Mouse (Mus musculus): Measurements from ENCODE around the gene Elf1. TPM values are rescaled to one million over a fixed set of nuclear protein-coding genes. Genes with fewer than 3 reads are reported as not detected.
A peak's percentile ranks its signal among the peaks of the same experiment; 100 is the strongest.
"Not testable (repeated sequence)": the region's sequence is repeated elsewhere in the genome, so short reads cannot be mapped to it uniquely, and the experiment has no call there.

Elf1 gene
- total RNA-seq (2021) = 1 to 10 TPM; 6.0 to 6.3 TPM
- long read RNA-seq, experiment 1, full-length matches to known transcripts = 1 of 3 reads
- long read RNA-seq, experiment 1, partial matches to known transcripts = 1 of 3 reads
- long read RNA-seq, experiment 1, other reads (novel, unspliced or antisense) = 1 of 3 reads
- long read RNA-seq, experiment 2, full-length matches to known transcripts = 1 of 6 reads
- long read RNA-seq, experiment 2, partial matches to known transcripts = 4 of 6 reads
- long read RNA-seq, experiment 2, other reads (novel, unspliced or antisense) = 1 of 6 reads

DNA sequence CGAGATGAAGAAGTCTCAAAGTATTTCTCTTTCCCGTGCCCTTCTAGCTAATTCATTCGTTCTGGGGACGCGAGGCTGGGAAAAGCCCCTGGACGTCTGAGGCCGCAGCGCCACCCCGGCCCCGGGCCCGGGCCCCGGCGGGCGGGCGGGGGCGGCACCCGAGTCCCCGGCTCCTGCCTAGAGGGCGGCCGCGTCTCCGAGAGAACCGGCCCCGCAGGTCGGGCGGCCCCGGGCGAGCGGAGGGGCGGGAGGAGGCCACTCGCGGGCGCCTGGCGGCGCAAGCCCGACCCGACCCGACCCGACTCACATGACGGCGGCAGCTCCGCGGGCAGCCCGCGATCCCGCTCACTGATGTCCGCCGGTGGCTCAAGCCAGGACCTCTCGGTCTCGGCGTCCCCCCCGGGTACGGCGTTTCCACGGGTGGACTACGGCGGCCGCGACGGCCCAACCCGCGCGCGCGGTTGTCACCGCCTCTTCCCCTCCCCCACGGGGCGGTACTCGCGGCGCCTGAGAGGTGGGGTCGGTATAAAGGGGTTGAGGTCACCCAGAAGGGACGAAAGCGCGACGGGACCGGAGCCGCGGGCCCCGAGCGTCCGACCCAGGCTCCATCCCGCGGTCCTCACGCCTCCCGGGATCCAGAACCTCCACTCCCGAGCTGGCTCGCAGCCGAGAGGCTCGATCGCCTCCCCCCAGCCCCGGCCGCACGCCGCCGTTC lies at the start of gene Elf1:
Gene Elf1, plus strand, starts transcription at position 571 of the 715 bp plus-strand sequence.
- peak; percentile 96 to 97 for DNase-seq (ENCODE audit: low spot score in 2 of 2)

DNA sequence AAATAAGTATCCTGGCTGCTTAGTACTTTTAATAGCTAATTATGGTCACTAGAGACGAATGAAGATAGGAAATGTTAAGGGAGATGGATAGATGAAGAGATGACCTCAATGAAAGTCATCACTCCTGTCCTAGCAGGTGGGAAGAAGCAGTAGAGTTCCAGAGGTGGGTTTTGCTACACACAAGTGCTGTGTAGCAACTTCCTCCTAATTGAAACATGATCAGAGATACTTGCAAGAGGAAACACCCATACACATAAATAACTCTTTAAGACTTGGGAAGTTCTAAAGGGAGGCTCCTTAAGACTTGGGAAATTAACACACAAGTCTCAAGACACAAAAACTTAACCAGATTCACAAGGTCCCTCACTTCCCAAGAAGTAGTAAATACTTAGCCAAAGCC lies 46.9 kb upstream of the Elf1 start:
- DNase-seq (ENCODE audit: low spot score in 2 of 2) = no peak

DNA sequence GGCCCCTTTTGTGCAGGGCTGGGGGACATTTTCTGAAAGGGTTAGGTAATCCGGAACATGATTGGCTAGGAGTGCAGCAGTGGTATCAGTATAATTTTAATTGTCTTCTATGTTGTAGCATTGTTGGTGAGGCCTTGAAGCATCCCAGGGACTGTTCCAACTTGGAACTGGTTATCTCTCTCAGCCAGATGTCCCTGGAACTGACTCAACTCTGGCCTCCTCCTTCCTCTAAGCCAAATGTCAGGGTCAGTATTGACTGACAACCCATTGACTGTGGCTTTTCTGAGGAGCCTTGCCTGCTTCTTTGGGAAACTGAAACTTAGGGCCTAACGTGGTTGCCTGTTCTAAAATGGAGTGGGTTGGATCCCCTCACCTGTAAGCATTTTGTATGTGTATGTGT lies 40.3 kb upstream of the Elf1 start:
- DNase-seq (ENCODE audit: low spot score in 2 of 2) = no peak

DNA sequence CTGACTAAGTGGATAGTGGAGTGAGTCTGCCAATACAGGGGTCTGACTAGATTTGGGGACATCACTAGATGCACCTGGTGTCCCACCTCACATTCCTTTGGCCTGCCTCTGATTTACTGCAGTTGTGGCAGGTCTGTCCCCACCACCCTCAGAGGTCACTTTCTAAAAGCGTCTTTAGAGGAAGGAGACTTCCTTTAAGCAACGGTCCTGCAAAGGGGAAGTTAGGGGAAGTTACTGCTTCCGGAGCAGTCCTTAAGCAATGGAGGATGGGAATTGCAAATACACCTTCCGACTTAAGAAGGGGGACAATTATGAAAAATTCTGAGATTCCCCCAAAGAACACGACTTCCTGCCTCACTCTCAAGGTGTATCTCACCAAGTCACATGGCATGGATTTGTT lies 39.6 kb upstream of the Elf1 start:
- DNase-seq (ENCODE audit: low spot score in 2 of 2) = no peak

DNA sequence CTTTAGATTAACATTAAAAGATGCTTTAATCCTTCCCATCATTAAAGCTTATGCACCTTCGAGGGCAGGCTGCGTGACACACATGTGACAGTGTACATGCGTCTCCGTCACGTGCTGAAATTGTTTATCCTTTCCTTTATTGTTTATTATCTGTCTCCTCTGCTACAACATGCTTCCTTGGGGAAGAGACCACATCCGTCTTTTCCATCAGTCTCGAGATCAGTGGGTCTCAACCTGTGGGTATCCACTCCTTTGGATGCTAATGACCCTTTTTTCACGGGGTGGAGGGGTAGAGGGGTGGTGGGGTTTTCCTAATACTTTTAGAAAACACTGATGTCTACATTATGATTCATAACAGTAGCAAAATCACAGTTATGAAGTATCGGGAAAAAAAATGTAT lies 36.4 kb upstream of the Elf1 start:
- DNase-seq (ENCODE audit: low spot score in 2 of 2) = no peak

- DNase-seq (ENCODE audit: low spot score in 2 of 2) = peak; percentile 49 to 62
Observed at GRCm38 (mm10) chr14:79445055-79445620, 35.9 kb upstream of the Elf1 start.

- peak; percentile 68 to 87 for DNase-seq (ENCODE audit: low spot score in 2 of 2)
Observed at GRCm38 (mm10) chr14:79451681-79452590, 29.1 kb upstream of the Elf1 start, which contains the start of gene Kbtbd6. Gene Kbtbd6, plus strand, starts transcription at chr14:79451835.

DNA sequence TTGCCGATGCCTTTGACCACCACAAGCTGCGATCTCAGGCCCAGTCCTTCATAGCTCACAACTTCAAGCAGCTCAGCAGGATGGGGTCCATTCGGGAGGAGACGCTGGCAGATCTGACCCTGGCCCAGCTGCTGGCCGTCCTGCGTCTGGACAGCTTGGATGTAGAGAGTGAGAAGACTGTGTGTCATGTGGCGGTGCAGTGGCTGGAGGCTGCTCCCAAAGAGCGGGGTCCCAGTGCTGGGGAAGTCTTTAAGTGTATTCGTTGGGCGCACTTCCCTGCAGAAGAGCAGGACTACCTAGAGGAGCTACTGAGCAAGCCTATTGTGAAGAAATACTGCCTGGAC lies 28.4 kb upstream of the Elf1 start:
- DNase-seq (ENCODE audit: low spot score in 2 of 2) = not testable (repeated sequence)

GRCm38 (mm10) chr14:79460401-79460800 lies 20.6 kb upstream of the Elf1 start:
- DNase-seq (ENCODE audit: low spot score in 2 of 2) = no peak

- no peak for DNase-seq (ENCODE audit: low spot score in 2 of 2)
Observed at GRCm38 (mm10) chr14:79460988-79461387, 20.0 kb upstream of the Elf1 start.

GRCm38 (mm10) chr14:79465623-79466022 lies 15.4 kb upstream of the Elf1 start:
- no peak for DNase-seq (ENCODE audit: low spot score in 2 of 2)

DNA sequence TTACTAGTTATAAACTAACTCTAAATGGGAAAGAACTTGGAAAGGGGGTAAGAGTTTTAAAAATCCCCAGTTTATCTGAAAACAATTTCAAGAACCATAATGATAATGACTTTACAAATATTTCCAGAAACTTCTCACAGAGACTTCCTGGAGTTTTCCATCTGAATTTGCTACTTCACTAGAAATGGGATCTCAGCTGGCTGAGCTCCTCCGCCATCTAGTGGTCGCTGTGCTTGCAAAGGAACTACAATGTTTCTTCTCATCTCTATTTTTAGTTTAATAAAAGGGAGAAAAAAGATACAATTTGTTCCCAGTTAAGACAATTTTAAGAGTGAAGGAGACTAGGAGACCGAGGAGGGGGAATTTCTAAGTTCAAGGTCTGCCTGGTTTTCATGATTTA lies 13.4 kb upstream of the Elf1 start:
- DNase-seq (ENCODE audit: low spot score in 2 of 2) = peak; percentile 42 to 63

DNA sequence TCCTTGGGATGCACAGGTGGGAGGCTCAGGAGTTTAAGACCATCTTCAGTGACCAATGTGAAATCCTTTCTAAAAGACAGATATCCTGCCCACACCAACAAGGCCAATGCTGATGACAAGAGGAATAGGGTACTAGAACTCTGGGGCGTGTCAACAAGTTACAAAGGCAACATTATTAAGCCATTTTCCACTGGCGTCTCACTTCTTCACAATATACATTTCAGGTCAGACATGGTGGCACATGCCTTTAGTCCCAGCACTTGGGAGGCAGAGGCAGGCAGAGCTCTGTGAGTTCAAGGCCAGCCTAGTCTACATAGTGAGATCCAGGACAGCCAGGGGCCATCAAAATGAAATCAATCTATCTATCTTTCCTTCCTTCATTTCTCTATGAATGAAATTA lies 7.6 kb upstream of the Elf1 start:
- DNase-seq (ENCODE audit: low spot score in 2 of 2) = no peak

DNA sequence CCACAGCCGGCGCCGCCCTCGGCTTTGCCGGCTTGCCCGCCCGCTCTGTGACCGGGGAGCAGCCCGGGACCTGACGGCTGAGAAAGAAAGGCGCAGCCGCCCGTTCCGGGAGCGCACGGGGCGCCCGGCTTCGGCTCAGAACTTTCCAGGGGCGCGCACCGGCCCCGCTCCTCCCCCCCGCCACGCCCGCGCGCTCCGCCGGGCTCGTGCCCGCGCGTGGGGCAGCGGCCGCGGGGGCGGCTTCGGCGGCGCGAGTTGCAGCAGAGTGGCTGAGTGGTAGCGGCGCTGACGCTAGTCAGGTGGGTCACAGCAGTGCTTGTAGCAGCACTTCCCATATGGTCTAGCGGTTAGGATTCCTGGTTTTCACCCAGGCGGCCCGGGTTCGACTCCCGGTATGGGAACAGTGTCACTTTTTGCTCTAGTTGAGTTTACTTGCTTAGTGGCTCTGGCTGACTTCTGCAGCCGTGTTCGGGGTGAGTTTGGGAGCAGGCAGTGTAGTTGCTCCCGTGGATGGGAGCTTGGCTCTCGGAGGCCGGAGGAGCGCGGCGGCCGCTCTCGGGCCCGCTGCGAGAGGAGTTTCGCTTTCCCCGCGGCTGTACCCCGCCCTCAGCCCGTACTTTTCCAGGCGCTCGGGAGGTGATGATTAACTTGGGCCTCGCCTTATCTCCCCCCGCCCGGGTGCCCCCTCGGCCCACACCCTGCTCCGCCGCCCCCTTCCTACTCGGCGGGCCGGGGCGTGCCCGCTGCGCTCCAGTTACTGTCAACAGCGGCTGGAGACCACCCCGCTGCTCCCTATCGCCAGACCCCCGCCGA lies 551 bp downstream of the Elf1 start, which contains the start of gene Wbp4:
Gene Wbp4, minus strand, starts transcription at position 182 of the 813 bp plus-strand sequence.
- peak; percentile 97 for DNase-seq (ENCODE audit: low spot score in 2 of 2)

DNA sequence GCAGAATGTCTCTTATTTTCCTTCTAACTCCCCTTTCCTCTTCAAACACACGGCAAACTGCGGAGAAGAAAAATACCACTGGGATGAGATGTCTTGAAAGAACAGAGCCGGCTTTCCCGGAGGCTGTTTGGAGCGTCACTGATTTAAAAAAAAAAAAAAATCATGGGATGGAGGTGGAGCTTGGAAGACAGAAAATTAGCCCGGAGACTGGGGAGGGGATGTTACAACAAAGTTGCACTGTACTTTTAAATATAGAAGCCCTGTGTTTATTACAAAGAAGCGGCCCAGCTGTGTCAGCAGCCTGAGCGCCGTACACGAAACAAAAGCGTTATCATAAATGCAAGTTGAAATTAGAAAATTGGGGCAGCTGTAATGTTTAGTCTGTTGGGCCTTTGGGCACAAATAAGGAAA lies 1.3 kb downstream of the Elf1 start:
- DNase-seq (ENCODE audit: low spot score in 2 of 2) = peak; percentile 28 to 55

DNA sequence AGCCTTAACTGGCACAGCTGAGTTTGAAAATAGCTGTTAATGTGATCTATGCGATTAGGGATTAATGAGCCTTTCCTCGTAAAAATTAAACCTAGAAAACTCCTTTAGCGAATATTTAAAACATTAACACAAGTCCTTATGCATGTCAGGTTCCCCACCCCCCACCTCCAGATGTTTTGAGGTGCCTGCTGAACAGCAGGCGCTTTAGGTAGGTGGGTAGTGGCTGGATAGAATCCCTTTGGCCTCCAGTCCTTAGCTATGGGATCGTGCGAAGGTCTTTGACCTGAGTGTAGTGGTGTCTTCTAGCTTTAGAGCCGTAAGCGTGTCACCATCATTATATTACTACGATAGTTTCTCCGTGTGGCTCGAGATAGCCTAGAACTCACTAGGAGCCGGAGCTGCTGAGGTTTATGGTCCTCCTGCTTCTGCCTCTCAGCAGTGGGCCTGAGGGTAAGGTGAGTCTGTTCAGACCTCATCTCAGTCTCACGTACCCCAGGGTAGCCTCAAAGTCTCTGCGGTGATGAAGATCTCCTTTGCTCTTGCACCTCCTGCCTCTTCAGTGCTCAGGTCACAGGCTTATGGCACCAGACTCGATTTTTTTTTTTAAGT lies 1.9 kb downstream of the Elf1 start:
- DNase-seq (ENCODE audit: low spot score in 2 of 2) = no peak

DNA sequence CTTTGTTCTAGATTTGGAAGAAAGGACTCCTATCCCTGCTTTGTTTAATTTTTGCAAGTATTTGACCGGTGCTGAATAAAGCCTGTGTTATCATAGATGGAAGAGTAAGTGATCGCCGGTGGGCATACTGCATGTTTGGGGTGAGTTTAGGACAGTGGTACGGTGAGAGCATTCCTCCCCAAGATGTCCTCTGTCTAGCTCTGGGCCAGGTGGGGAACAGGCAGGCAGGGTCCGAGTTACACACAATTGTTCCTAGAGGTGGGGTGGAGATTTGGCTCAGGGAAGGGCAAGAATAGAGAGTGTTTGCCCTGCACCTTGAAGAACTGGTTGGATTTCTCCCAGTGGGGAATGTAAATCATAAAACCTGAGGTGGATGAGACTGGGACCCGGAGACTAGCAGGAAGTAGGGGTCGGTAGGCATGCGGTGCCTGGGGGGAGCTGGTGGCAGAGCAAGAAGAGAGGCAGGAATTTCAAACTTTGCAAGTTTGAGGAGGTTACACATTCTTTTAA lies 2.7 kb downstream of the Elf1 start:
- DNase-seq (ENCODE audit: low spot score in 2 of 2) = no peak

DNA sequence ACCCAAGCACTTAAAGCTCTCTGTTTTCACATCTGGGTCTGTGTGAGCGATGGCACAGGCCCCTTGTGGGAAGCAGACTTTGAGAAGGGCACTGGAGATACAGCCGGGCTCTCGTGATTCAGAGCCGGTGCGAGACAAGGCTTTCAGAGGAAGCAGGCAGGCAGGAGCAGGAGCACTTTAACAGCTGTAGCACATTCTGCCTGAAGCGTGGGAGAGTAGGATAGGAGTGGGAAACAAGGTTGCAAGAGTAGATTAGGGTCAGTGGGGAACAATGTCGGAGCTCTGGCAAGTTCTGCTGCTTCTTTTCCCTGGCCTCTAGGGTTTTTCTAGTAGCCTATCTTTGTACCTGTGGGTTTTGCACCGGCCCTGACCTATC lies 5.6 kb downstream of the Elf1 start:
- no peak for DNase-seq (ENCODE audit: low spot score in 2 of 2)

DNA sequence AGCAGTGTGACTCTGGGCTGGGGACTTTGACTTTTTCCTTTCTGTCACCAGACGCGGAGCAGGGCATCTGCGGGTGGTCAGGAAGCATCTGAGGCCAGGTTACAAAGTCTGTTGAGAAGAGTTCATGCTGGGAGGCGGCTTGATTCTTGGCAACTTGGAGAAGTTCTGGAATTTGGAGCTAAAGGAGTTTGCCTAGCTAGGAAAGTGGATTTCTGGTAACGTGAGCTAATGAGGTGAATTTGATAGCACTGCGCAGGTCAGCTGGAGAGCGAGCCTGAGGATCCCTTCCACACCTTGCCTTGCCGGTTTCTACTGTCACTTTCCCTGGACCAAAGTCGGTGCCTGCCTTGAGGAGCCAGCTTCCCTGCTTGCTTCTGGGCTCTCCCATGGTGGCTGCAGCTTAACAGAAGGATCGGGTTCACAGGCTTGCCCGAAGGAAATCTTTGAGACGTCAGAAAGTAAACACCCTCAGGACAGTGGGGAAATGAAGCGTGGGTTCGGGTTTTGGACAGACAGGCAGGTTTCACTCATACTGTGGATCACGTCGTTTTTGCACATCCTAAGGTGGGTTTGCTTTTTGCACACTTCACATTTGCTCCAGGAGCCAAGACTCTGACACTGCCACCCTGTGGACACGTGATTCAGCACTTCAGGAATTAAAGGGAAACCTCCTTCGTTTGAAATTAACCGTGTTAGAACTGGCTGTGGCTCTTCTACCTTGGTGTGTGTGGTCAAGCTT lies 6.2 kb downstream of the Elf1 start:
- peak; percentile 16 to 31 for DNase-seq (ENCODE audit: low spot score in 2 of 2)
